Mouse (Mus musculus): ENCODE results near the gene Erp44. TPM values are rescaled to one million over a fixed set of nuclear protein-coding genes. Genes with fewer than 3 reads are reported as not detected.

Erp44 gene
- polyA plus RNA-seq (2016; fragmentation: Nextera tagmentation; extraction: Ambion mirVana) = 71.9 and 73.4 TPM in 2 replicates

- Histone ChIP-seq H3K36me3 (no peaks in the 10 kb centered on the region), H3K27ac (peak within 1 kb of the TSS; percentile 80), H3K4me1 (peaks cover 5% of the 10 kb centered on the region), H3K27me3 (no peaks in the 10 kb centered on the region), H3K4me2 (replicated peaks) (peak within 1 kb of the TSS; percentile 92), H3K4me3 (peak within 1 kb of the TSS; percentile 99), H3K9ac (peak within 1 kb of the TSS; percentile 87), H3K9me3 (no peaks in the 10 kb centered on the region)
- ATAC-seq (ENCODE audit: insufficient number of reproducible peaks, insufficient read depth, low FRiP score, low TSS enrichment) = peak; percentile 100
- WGBS = under 1% methylated on average over 41 of the region's 41 CpGs
Observed at GRCm38 (mm10) chr4:48279498-48280134, at the start of gene Erp44, which contains the start of gene Invs. Gene Erp44, minus strand, starts transcription at chr4:48279558. Gene Invs, plus strand, starts transcription at chr4:48279760.

- H3K27me3 ChIP-seq = no peaks in the 10 kb centered on the region
- H3K36me3 ChIP-seq = no peaks in the 10 kb centered on the region
- H3K4me2 ChIP-seq (replicated peaks) = no peak overlapping the region
- no peak for ATAC-seq (ENCODE audit: insufficient number of reproducible peaks, insufficient read depth, low FRiP score, low TSS enrichment)
- H3K9ac ChIP-seq = no peak overlapping the region
- no peaks in the 10 kb centered on the region for H3K9me3 ChIP-seq
- 59% methylated on average over 2 of the region's 2 CpGs for WGBS
- no peak overlapping the region for H3K27ac ChIP-seq
- H3K4me1 ChIP-seq = no peaks in the 10 kb centered on the region
- H3K4me3 ChIP-seq = no peak overlapping the region
Observed at GRCm38 (mm10) chr4:48328042-48328441, 48.7 kb upstream of the Erp44 start.

- Histone ChIP-seq H3K9me3 (no peaks in the 10 kb centered on the region), H3K36me3 (no peaks in the 10 kb centered on the region), H3K27ac (no peak overlapping the region), H3K4me3 (no peak overlapping the region), H3K4me1 (no peaks in the 10 kb centered on the region), H3K27me3 (no peaks in the 10 kb centered on the region), H3K4me2 (replicated peaks) (no peak overlapping the region), H3K9ac (no peak overlapping the region)
- ATAC-seq (ENCODE audit: insufficient number of reproducible peaks, insufficient read depth, low FRiP score, low TSS enrichment) = no peak
Observed at GRCm38 (mm10) chr4:48327192-48327591, 47.8 kb upstream of the Erp44 start.

GRCm38 (mm10) chr4:48322095-48322494, 42.7 kb upstream of the Erp44 start:
- no peaks in the 10 kb centered on the region for H3K36me3 ChIP-seq
- H3K4me3 ChIP-seq = no peak overlapping the region
- H3K27me3 ChIP-seq = no peaks in the 10 kb centered on the region
- no peak for ATAC-seq (ENCODE audit: insufficient number of reproducible peaks, insufficient read depth, low FRiP score, low TSS enrichment)
- H3K27ac ChIP-seq = no peak overlapping the region
- H3K4me1 ChIP-seq = 0 out of 2 replicates have a peak, but pooled peaks cover 2% of the 10 kb centered on the region
- no peak overlapping the region for H3K4me2 ChIP-seq (replicated peaks)
- H3K9me3 ChIP-seq = no peaks in the 10 kb centered on the region
- H3K9ac ChIP-seq = no peak overlapping the region
- 72% methylated on average over 1 of the region's 1 CpGs for WGBS

- H3K9ac ChIP-seq = no peak overlapping the region
- H3K4me1 ChIP-seq = 0 out of 2 replicates have a peak, but pooled peaks cover 2% of the 10 kb centered on the region
- H3K36me3 ChIP-seq = no peaks in the 10 kb centered on the region
- no peaks in the 10 kb centered on the region for H3K27me3 ChIP-seq
- 72% methylated on average over 1 of the region's 1 CpGs for WGBS
- no peak overlapping the region for H3K4me3 ChIP-seq
- H3K27ac ChIP-seq = no peak overlapping the region
- no peak overlapping the region for H3K4me2 ChIP-seq (replicated peaks)
- H3K9me3 ChIP-seq = no peaks in the 10 kb centered on the region
- no peak for ATAC-seq (ENCODE audit: insufficient number of reproducible peaks, insufficient read depth, low FRiP score, low TSS enrichment)
Observed at GRCm38 (mm10) chr4:48321276-48321675, 41.9 kb upstream of the Erp44 start.

GRCm38 (mm10) chr4:48316036-48316435, 36.7 kb upstream of the Erp44 start:
- Histone ChIP-seq H3K4me3 (no peak overlapping the region), H3K9me3 (no peaks in the 10 kb centered on the region), H3K4me1 (no peaks in the 10 kb centered on the region), H3K27ac (no peak overlapping the region), H3K36me3 (no peaks in the 10 kb centered on the region), H3K9ac (no peak overlapping the region), H3K4me2 (replicated peaks) (no peak overlapping the region), H3K27me3 (no peaks in the 10 kb centered on the region)
- no peak for ATAC-seq (ENCODE audit: insufficient number of reproducible peaks, insufficient read depth, low FRiP score, low TSS enrichment)
- 97% methylated on average over 3 of the region's 3 CpGs for WGBS

- 0 out of 2 replicates have a peak, but pooled peaks cover 4% of the 10 kb centered on the region for H3K36me3 ChIP-seq
- no peak overlapping the region for H3K4me3 ChIP-seq
- no peaks in the 10 kb centered on the region for H3K4me1 ChIP-seq
- H3K9ac ChIP-seq = no peak overlapping the region
- ATAC-seq (ENCODE audit: insufficient number of reproducible peaks, insufficient read depth, low FRiP score, low TSS enrichment) = no peak
- no peak overlapping the region for H3K4me2 ChIP-seq (replicated peaks)
- no peaks in the 10 kb centered on the region for H3K27me3 ChIP-seq
- H3K27ac ChIP-seq = no peak overlapping the region
- no peaks in the 10 kb centered on the region for H3K9me3 ChIP-seq
- 82% methylated on average over 3 of the region's 3 CpGs for WGBS
Observed at GRCm38 (mm10) chr4:48314814-48315213, 35.5 kb upstream of the Erp44 start.

GRCm38 (mm10) chr4:48287086-48287757, 7.9 kb upstream of the Erp44 start:
- no peak overlapping the region for H3K4me3 ChIP-seq
- H3K9ac ChIP-seq = no peak overlapping the region
- H3K4me1 ChIP-seq = no peaks in the 10 kb centered on the region
- no peak for ATAC-seq (ENCODE audit: insufficient number of reproducible peaks, insufficient read depth, low FRiP score, low TSS enrichment)
- H3K36me3 ChIP-seq = peaks cover 10% of the 10 kb centered on the region; the same call in 1 of the 2 replicates
- WGBS = 71% methylated on average over 5 of the region's 5 CpGs
- H3K27ac ChIP-seq = no peak overlapping the region
- H3K27me3 ChIP-seq = no peaks in the 10 kb centered on the region
- no peaks in the 10 kb centered on the region for H3K9me3 ChIP-seq
- no peak overlapping the region for H3K4me2 ChIP-seq (replicated peaks)

- Histone ChIP-seq H3K9ac (no peak overlapping the region), H3K27ac (no peak overlapping the region), H3K4me3 (no peak overlapping the region), H3K36me3 (no peaks in the 10 kb centered on the region), H3K9me3 (no peaks in the 10 kb centered on the region), H3K4me1 (peaks cover 5% of the 10 kb centered on the region), H3K27me3 (no peaks in the 10 kb centered on the region), H3K4me2 (replicated peaks) (no peak overlapping the region)
- 82% methylated on average over 1 of the region's 1 CpGs for WGBS
- ATAC-seq (ENCODE audit: insufficient number of reproducible peaks, insufficient read depth, low FRiP score, low TSS enrichment) = no peak
Observed at GRCm38 (mm10) chr4:48281121-48281520, 1.8 kb upstream of the Erp44 start.

- Histone ChIP-seq H3K27me3 (no peaks in the 10 kb centered on the region), H3K4me2 (replicated peaks) (peak overlapping the region; percentile 92), H3K4me3 (peak overlapping the region; percentile 99), H3K27ac (0 out of 2 replicates have a peak overlapping the region, but pooled peaks have one; percentile 41), H3K36me3 (no peaks in the 10 kb centered on the region), H3K9me3 (no peaks in the 10 kb centered on the region), H3K4me1 (peaks cover 5% of the 10 kb centered on the region), H3K9ac (peak overlapping the region; percentile 87)
- peak; percentile 49 for ATAC-seq (ENCODE audit: insufficient number of reproducible peaks, insufficient read depth, low FRiP score, low TSS enrichment)
- WGBS = under 1% methylated on average over 33 of the region's 34 CpGs
Observed at GRCm38 (mm10) chr4:48278757-48279497, 431 bp downstream of the Erp44 start.

GRCm38 (mm10) chr4:48277011-48277410, 2.3 kb downstream of the Erp44 start:
- Histone ChIP-seq H3K27ac (no peak overlapping the region), H3K4me2 (replicated peaks) (no peak overlapping the region), H3K36me3 (no peaks in the 10 kb centered on the region), H3K27me3 (no peaks in the 10 kb centered on the region), H3K4me3 (no peak overlapping the region), H3K9ac (no peak overlapping the region), H3K9me3 (no peaks in the 10 kb centered on the region), H3K4me1 (peaks cover 5% of the 10 kb centered on the region)
- no peak for ATAC-seq (ENCODE audit: insufficient number of reproducible peaks, insufficient read depth, low FRiP score, low TSS enrichment)
- WGBS = 82% methylated on average over 3 of the region's 3 CpGs
